Mouse (Mus musculus) MEL (cell line): ENCODE measurements around the gene Dhrs11. TPM values are rescaled to one million over a fixed set of nuclear protein-coding genes. Genes with fewer than 3 reads are reported as not detected.

Experiments used
- DNase-seq: peaks from one replicate; pipeline ENCODE4 v3.0.0; 2011; ENCODE audit warnings: low read depth, low spot score
- H3K27ac ChIP-seq: 2 replicates; pipeline ENCODE4 v1.5.1; 2012; ENCODE audit warnings: low read depth, mild to moderate bottlenecking, control low read depth, low read length, moderate library complexity; ENCODE audit not compliant: control insufficient read depth
- H3K27me3 ChIP-seq, 2 experiments: fragments of 150-350 bp in 1 of 2; sonication (generic) in 1 of 2; 2 replicates each; pipeline ENCODE4 v1.6.1; 2012; ENCODE audit warnings: low read length in 2 of 2, mild to moderate bottlenecking in 2 of 2, improper control_type of control experiment in 1 of 2, moderate library complexity in 1 of 2; ENCODE audit not compliant: insufficient read depth in 2 of 2, control insufficient read depth in 1 of 2
- H3K36me3 ChIP-seq, 2 experiments: 2 replicates each; pipeline ENCODE4 v1.6.1; 2012 to 2014; ENCODE audit warnings: low read length in 2 of 2, improper control_type of control experiment in 1 of 2, inconsistent platforms in 1 of 2, mild to moderate bottlenecking in 1 of 2; ENCODE audit not compliant: insufficient read depth in 2 of 2, control insufficient read depth in 1 of 2
- H3K4me1 ChIP-seq, 2 experiments: fragments of 150-350 bp in 1 of 2; sonication (generic) in 1 of 2; 2 replicates each; pipeline ENCODE4 v1.6.1; 2012; ENCODE audit warnings: low read length in 2 of 2, improper control_type of control experiment in 1 of 2, mild to moderate bottlenecking in 1 of 2; ENCODE audit not compliant: insufficient read depth in 2 of 2, control insufficient read depth in 1 of 2
- H3K4me3 ChIP-seq, 2 experiments: fragments of 150-350 bp in 1 of 2; sonication (generic) in 1 of 2; 2 replicates each; pipeline ENCODE4 v1.5.1; 2012; ENCODE audit warnings: low read depth in 2 of 2, low read length in 2 of 2, mild to moderate bottlenecking in 2 of 2, moderate library complexity in 2 of 2, control low read depth in 1 of 2, improper control_type of control experiment in 1 of 2; ENCODE audit not compliant: control insufficient read depth in 1 of 2, insufficient read depth in 1 of 2
- H3K79me2 ChIP-seq: 2 replicates; pipeline ENCODE4 v1.6.1; 2012; ENCODE audit warnings: mild to moderate bottlenecking, low read length, moderate library complexity; ENCODE audit not compliant: control insufficient read depth, poor library complexity, insufficient read depth
- H3K9ac ChIP-seq: 2 replicates; pipeline ENCODE4 v1.6.1; 2012; ENCODE audit warnings: low read depth, mild to moderate bottlenecking, control low read depth, low read length, moderate library complexity; ENCODE audit not compliant: control insufficient read depth, poor library complexity, severe bottlenecking
- H3K9me3 ChIP-seq: fragments of 150-350 bp; sonication (generic); replicated peaks from 2 replicates; pipeline ENCODE4 v1.6.1; 2012; ENCODE audit warnings: mild to moderate bottlenecking, low read length, improper control_type of control experiment, moderate library complexity; ENCODE audit not compliant: insufficient read depth
- BHLHE40 ChIP-seq: IDR thresholded peaks from 2 replicates; pipeline ENCODE4 v1.6.1; 2012; ENCODE audit warnings: low read depth, mild to moderate bottlenecking, inconsistent platforms, low read length, improper control_type of control experiment, borderline replicate concordance
- CHD1 ChIP-seq: IDR thresholded peaks from 2 replicates; pipeline ENCODE4 v1.6.1; 2012; ENCODE audit warnings: low read depth, mild to moderate bottlenecking, inconsistent platforms, low read length, improper control_type of control experiment
- CHD2 ChIP-seq: IDR thresholded peaks from 2 replicates; pipeline ENCODE4 v1.6.1; 2011; ENCODE audit warnings: low read length, improper control_type of control experiment
- CTCF ChIP-seq, 3 experiments: IDR thresholded peaks in 2 of 3; conservative IDR thresholded peaks in 1 of 3; 2 replicates each; pipeline ENCODE4 v1.5.1; 2011 to 2012; ENCODE audit warnings: low read length in 3 of 3, low read depth in 2 of 3, mild to moderate bottlenecking in 2 of 3, improper control_type of control experiment in 1 of 3, inconsistent platforms in 1 of 3, mixed read lengths in 1 of 3, moderate library complexity in 1 of 3; ENCODE audit not compliant: control insufficient read depth in 1 of 3, insufficient read depth in 1 of 3, poor library complexity in 1 of 3, severe bottlenecking in 1 of 3
- E2F4 ChIP-seq: IDR thresholded peaks from 2 replicates; pipeline ENCODE4 v1.6.1; 2011; ENCODE audit warnings: low read depth, low read length, improper control_type of control experiment, borderline replicate concordance
- ELF1 ChIP-seq: IDR thresholded peaks from 2 replicates; pipeline ENCODE4 v1.6.1; 2014; ENCODE audit warnings: low read depth, mild to moderate bottlenecking, inconsistent platforms, low read length, improper control_type of control experiment, moderate library complexity
- GATA1 ChIP-seq: IDR thresholded peaks from 2 replicates; pipeline ENCODE4 v1.6.1; 2011; ENCODE audit warnings: low read depth, low read length, improper control_type of control experiment
- HCFC1 ChIP-seq: IDR thresholded peaks from 2 replicates; pipeline ENCODE4 v1.6.1; 2012; ENCODE audit warnings: low read depth, mild to moderate bottlenecking, inconsistent platforms, low read length, improper control_type of control experiment, moderate library complexity
- JUND ChIP-seq: IDR thresholded peaks from 2 replicates; pipeline ENCODE4 v1.6.1; 2011; ENCODE audit warnings: low read depth, mild to moderate bottlenecking, improper control_type of control experiment, low read length
- KAT2A ChIP-seq: conservative IDR thresholded peaks from 2 replicates; pipeline ENCODE4 v1.6.1; 2012; ENCODE audit warnings: low read depth, low read length, improper control_type of control experiment, inconsistent platforms
- MAFK ChIP-seq: IDR thresholded peaks from 2 replicates; pipeline ENCODE4 v1.6.1; 2011; ENCODE audit warnings: low read depth, mild to moderate bottlenecking, low read length, improper control_type of control experiment, borderline replicate concordance
- MAZ ChIP-seq: IDR thresholded peaks from 2 replicates; pipeline ENCODE4 v1.6.1; 2012; ENCODE audit warnings: low read depth, mild to moderate bottlenecking, inconsistent platforms, low read length, improper control_type of control experiment
- MEF2A ChIP-seq: IDR thresholded peaks from 2 replicates; pipeline ENCODE4 v1.6.1; 2014; ENCODE audit warnings: low read depth, mild to moderate bottlenecking, inconsistent platforms, low read length, improper control_type of control experiment; ENCODE audit not compliant: poor library complexity, insufficient replicate concordance, severe bottlenecking; ENCODE audit errors: extremely low read depth
- MXI1 ChIP-seq: IDR thresholded peaks from 2 replicates; pipeline ENCODE4 v1.6.1; 2011; ENCODE audit warnings: mild to moderate bottlenecking, low read depth, low read length, improper control_type of control experiment
- MYB ChIP-seq: IDR thresholded peaks from 2 replicates; pipeline ENCODE4 v1.6.1; 2011; ENCODE audit warnings: mild to moderate bottlenecking, low read depth, low read length, improper control_type of control experiment
- NELFE ChIP-seq: IDR thresholded peaks from 2 replicates; pipeline ENCODE4 v1.6.1; 2011; ENCODE audit warnings: low read depth, low read length, improper control_type of control experiment
- NRF1 ChIP-seq: IDR thresholded peaks from 2 replicates; pipeline ENCODE4 v1.6.1; 2014; ENCODE audit warnings: low read depth, mild to moderate bottlenecking, inconsistent platforms, low read length, improper control_type of control experiment, moderate library complexity; ENCODE audit not compliant: poor library complexity, insufficient read depth, severe bottlenecking
- POLR2A ChIP-seq, 2 experiments: IDR thresholded peaks; 2 replicates each; pipeline ENCODE4 v1.6.1; 2011 to 2012; ENCODE audit warnings: low read length in 2 of 2, mild to moderate bottlenecking in 2 of 2, control low read depth in 1 of 2, improper control_type of control experiment in 1 of 2, low read depth in 1 of 2, moderate library complexity in 1 of 2; ENCODE audit not compliant: control insufficient read depth in 1 of 2, insufficient read depth in 1 of 2, poor library complexity in 1 of 2
- POLR2AphosphoS2 ChIP-seq: IDR thresholded peaks from 2 replicates; pipeline ENCODE4 v1.6.1; 2011; ENCODE audit warnings: low read length, improper control_type of control experiment
- POLR2AphosphoS5 ChIP-seq: IDR thresholded peaks from 2 replicates; pipeline ENCODE4 v1.6.1; 2012; ENCODE audit warnings: low read depth, borderline replicate concordance, mild to moderate bottlenecking, inconsistent platforms, low read length, moderate library complexity, mixed read lengths
- RCOR1 ChIP-seq: IDR thresholded peaks from 2 replicates; pipeline ENCODE4 v1.6.1; 2012; ENCODE audit warnings: low read depth, mild to moderate bottlenecking, inconsistent platforms, low read length, improper control_type of control experiment
- SMC3 ChIP-seq: IDR thresholded peaks from 2 replicates; pipeline ENCODE4 v1.6.1; 2011; ENCODE audit warnings: low read depth, low read length, improper control_type of control experiment
- TAL1 ChIP-seq: IDR thresholded peaks from 2 replicates; pipeline ENCODE4 v1.6.1; 2012; ENCODE audit warnings: mild to moderate bottlenecking, inconsistent platforms, low read length, moderate library complexity, mixed read lengths
- TBP ChIP-seq: IDR thresholded peaks from 2 replicates; pipeline ENCODE4 v1.8.0; 2011; ENCODE audit warnings: low read depth, low read length, improper control_type of control experiment
- TCF12 ChIP-seq: IDR thresholded peaks from 2 replicates; pipeline ENCODE4 v1.6.1; 2014; ENCODE audit warnings: low read depth, mild to moderate bottlenecking, inconsistent platforms, low read length, improper control_type of control experiment, moderate library complexity
- USF1 ChIP-seq: IDR thresholded peaks from 2 replicates; pipeline ENCODE4 v1.6.1; 2014; ENCODE audit warnings: low read depth, mild to moderate bottlenecking, inconsistent platforms, low read length, improper control_type of control experiment, moderate library complexity
- USF2 ChIP-seq, 2 experiments: IDR thresholded peaks; 2 replicates each; pipeline ENCODE4 v1.6.1; 2011 to 2012; ENCODE audit warnings: improper control_type of control experiment in 2 of 2, low read length in 2 of 2, borderline replicate concordance in 1 of 2, inconsistent platforms in 1 of 2, low read depth in 1 of 2, mild to moderate bottlenecking in 1 of 2; ENCODE audit not compliant: insufficient read depth in 1 of 2
- ZKSCAN1 ChIP-seq: IDR thresholded peaks from 2 replicates; pipeline ENCODE4 v1.6.1; 2012; ENCODE audit warnings: low read depth, mild to moderate bottlenecking, inconsistent platforms, low read length, improper control_type of control experiment, moderate library complexity
- ZMIZ1 ChIP-seq: IDR thresholded peaks from 2 replicates; pipeline ENCODE4 v1.6.1; 2012; ENCODE audit warnings: low read depth, mild to moderate bottlenecking, inconsistent platforms, low read length, improper control_type of control experiment, moderate library complexity
- ZNF384 ChIP-seq: IDR thresholded peaks from 2 replicates; pipeline ENCODE4 v1.6.1; 2012; ENCODE audit warnings: low read depth, mild to moderate bottlenecking, inconsistent platforms, low read length, improper control_type of control experiment
- polyA plus RNA-seq, 2 experiments: library from polyadenylated mRNA; stranded (reverse) in 1 of 2; unstranded in 1 of 2; fragments of >175 nt in 1 of 2; fragments of >200 nt in 1 of 2; gene quantifications; 2 replicates each; pipeline versions ENCODE4 v1.2.1 to v1.2.4; 2012; ENCODE audit warnings: low replicate concordance in 2 of 2, low read depth in 1 of 2; ENCODE audit not compliant: insufficient read length in 2 of 2, insufficient read depth in 1 of 2, missing spikeins in 1 of 2
- total RNA-seq: library from RNA; depleted of rRNA; stranded (reverse); fragments of 300-350 nt; gene quantifications from 2 replicates; pipeline ENCODE4 v1.2.3, GENCODE M21; 2012

Dhrs11 gene
- total and polyA plus RNA-seq, 3 experiments: 36.6 to 37.7 TPM; not detected in 1

DNA sequence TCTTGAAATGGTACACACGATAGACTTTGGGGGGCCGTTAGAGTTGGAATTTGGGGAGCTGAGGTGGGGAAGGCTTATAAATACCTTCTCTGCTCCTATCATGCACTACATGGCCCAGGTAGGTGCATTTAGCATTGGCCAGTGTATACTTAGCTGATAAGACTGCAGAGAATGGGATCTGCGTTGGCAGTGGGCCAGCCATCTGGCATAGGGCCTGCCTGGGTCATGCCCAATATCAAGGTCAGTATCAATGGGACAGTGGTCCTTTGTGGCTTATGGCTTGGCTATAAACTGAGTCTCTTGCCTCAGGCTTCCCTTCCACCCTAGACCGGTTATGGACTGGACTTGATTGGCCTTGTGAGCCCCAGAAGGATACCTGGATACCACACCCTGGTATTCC, 24.4 kb downstream of the Dhrs11 start:
- Histone ChIP-seq H3K4me3 (no peak overlapping the region), H3K27ac (no peak overlapping the region), H3K9me3 (no peaks in the 10 kb centered on the region), H3K79me2 (no peaks in the 10 kb centered on the region), H3K27me3 (0 out of 4 replicates have a peak, but pooled peaks cover 0 to 2% of the 10 kb centered on the region in 2 experiments), H3K4me1 (0 out of 4 replicates have a peak, but pooled peaks cover 0 to 7% of the 10 kb centered on the region in 2 experiments), H3K9ac (no peak overlapping the region), H3K36me3 (no peaks in the 10 kb centered on the region)
- TF ChIP-seq POLR2AphosphoS5: no peak
- no peak for TF ChIP-seq JUND
- TF ChIP-seq USF2 (IDR thresholded peaks at IDR 0.05; ENCODE audit: borderline replicate concordance in 1 of 2, insufficient read depth in 1 of 2, low read depth in 1 of 2, low read length in 2 of 2): no peak
- TF ChIP-seq E2F4: no peak
- TF ChIP-seq POLR2AphosphoS2: no peak
- no peak for TF ChIP-seq MXI1
- no peak for TF ChIP-seq SMC3
- no peak for TF ChIP-seq NELFE
- no peak for TF ChIP-seq HCFC1
- no peak for TF ChIP-seq TAL1
- TF ChIP-seq CHD1: no peak
- no peak for TF ChIP-seq MAFK
- TF ChIP-seq TCF12: no peak
- no peak for TF ChIP-seq CTCF (IDR thresholded peaks at IDR 0.05 in 2 of 3, conservative IDR thresholded peaks at IDR 0.05 in 1 of 3; ENCODE audit: control insufficient read depth in 1 of 3, insufficient read depth in 1 of 3, low read depth in 2 of 3, low read length in 3 of 3, poor library complexity in 1 of 3, severe bottlenecking in 1 of 3)
- no peak for TF ChIP-seq CHD2
- TF ChIP-seq BHLHE40: no peak
- no peak for TF ChIP-seq TBP
- TF ChIP-seq POLR2A (IDR thresholded peaks at IDR 0.05; ENCODE audit: control insufficient read depth in 1 of 2, insufficient read depth in 1 of 2, low read depth in 1 of 2, low read length in 2 of 2, poor library complexity in 1 of 2): no peak
- TF ChIP-seq USF1: no peak
- no peak for TF ChIP-seq RCOR1
- DNase-seq: no peak

DNA sequence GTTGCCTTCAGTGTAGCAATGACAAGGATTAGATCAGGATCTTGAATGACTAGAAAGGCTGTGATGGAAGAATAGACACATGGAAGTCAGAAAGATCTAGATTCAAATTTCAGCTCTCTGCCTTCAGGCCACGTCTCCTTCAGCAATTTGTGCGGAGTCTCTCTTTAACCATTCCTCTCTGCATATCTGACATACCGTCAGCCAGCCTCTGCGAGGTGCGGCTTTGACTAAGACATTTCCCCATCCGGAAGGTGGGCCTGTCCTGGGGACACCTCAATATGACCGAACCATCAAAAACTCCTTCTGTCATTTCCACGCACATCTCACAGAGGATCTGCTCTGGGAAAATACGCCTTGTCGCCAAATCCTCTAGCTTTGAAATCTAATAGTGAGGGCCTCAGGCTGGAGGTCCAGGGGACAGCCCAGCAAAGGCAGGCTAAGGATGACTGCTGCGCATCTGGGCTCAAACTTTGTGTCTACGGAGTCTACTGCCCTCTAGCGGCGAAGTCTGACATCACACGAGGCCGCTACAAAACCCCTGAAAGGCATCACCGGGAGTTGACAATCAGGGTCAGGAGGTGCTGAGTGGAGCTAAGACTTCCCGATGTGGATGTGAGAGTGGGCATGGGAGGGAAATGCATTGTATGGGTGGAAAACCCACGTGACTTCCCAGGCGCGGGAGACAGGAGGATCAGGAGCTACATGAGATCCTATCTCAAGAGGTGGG, 31.0 kb downstream of the Dhrs11 start:
- H3K9me3 ChIP-seq: no peaks in the 10 kb centered on the region
- no peak overlapping the region for H3K27ac ChIP-seq
- no peak overlapping the region for H3K9ac ChIP-seq
- H3K4me3 ChIP-seq: no peak overlapping the region
- H3K36me3 ChIP-seq: no peaks in the 10 kb centered on the region
- no peaks in the 10 kb centered on the region for H3K79me2 ChIP-seq
- no peaks in the 10 kb centered on the region for H3K4me1 ChIP-seq
- DNase-seq: peak; percentile 86
- H3K27me3 ChIP-seq: 0 out of 4 replicates have a peak, but pooled peaks cover 0 to 2% of the 10 kb centered on the region in 2 experiments
- TF ChIP-seq USF1 (peak; percentile 72), MYB (no peak), CHD1 (no peak), CHD2 (no peak), ELF1 (no peak), JUND (no peak), KAT2A (no peak), NRF1 (peak; percentile 36; the same call in 1 of the 2 replicates), ZNF384 (no peak), MEF2A (no peak), ZKSCAN1 (no peak), HCFC1 (no peak), SMC3 (peak; percentile 85), E2F4 (no peak), ZMIZ1 (no peak), MAZ (no peak), GATA1 (no peak)
